Mouse (Mus musculus) layer of hippocampus, postnatal 25 days (tissue): ENCODE data around the gene Nme7. TPM values are rescaled to one million over a fixed set of nuclear protein-coding genes. Genes with fewer than 3 reads are reported as not detected.

Source experiments
- DNase-seq, 2 experiments: peaks; one replicate each; pipeline ENCODE4 v3.0.0; 2022; ENCODE audit warnings: mixed read lengths in 2 of 2, low spot score in 1 of 2; ENCODE audit errors: extremely low spot score in 1 of 2
- total RNA-seq, 2 experiments: library from RNA; stranded (reverse); gene quantifications; 2 replicates each; pipeline ENCODE4 v1.2.3; 2021

Gene Nme7
- total RNA-seq, 2 experiments from 2014 or later, result 24.6 to 25.8 TPM

- DNase-seq, result no peak
Observed at GRCm38 (mm10) chr1:164483728-164484127, 179.8 kb downstream of the Nme7 start.

Other genes with a start within 250 kb of the Nme7 start
- gene Sell, start 242.1 kb upstream of the Nme7 start, total RNA-seq, result not detected
- not detected for gene Selp, start 188.9 kb upstream of the Nme7 start, total RNA-seq
- under 1 TPM; 0.57 to 0.68 TPM for gene F5, start 152.3 kb upstream of the Nme7 start, total RNA-seq
- 10 to 100 TPM in 1 of 2 experiments, 1 to 10 TPM in 1; 9.6 to 14.3 TPM for gene Slc19a2, start 55.1 kb upstream of the Nme7 start, total RNA-seq
- 10 to 100 TPM; 22.0 to 22.5 TPM for gene Ccdc181, start 28.5 kb upstream of the Nme7 start, total RNA-seq
- gene Blzf1, start 3.4 kb downstream of the Nme7 start, total RNA-seq, result 10 to 100 TPM; 26.0 to 26.9 TPM
- gene Atp1b1, start 154.2 kb downstream of the Nme7 start, total RNA-seq, result 1,000 to 10,000 TPM; 2,052 to 2,072 TPM